Mouse (Mus musculus): ENCODE results near the gene Wbp2.
"Not testable (repeated sequence)": the region's sequence is repeated elsewhere in the genome, so short reads cannot be mapped to it uniquely, and the experiment has no call there.

Wbp2 gene

DNA sequence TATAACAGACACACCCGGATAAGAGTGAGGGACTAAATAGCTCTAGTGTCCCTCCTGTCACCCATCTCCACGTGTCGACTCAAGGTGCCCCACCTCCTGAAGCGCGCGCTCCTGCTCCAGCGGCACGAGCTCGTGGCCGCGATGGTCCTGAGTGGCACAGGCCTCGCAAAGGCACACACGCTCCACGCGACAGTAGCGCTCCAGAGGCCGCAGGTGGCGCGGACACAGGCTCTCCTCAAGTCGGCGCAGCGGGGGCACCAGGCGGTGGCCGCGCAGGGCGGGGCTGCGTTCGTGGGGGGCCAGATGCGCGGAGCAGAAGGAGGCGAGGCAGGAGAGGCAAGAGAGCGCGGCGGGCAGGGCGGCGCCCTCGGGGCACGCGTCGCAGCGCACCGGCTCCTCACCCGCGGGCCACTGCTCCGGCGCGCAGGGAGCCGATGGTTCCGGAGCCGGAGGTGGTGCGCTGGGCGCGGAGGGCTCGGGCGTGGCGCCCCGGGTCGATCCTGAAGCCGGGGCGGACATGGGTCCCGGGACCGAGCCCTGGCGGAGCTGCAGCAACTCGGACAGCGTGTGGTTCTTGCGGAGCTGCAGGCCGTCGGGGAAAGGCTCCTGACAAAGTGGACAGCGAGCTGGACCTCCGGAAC is 22.8 kb upstream of the Wbp2 start:
- no peak for DNase-seq (ENCODE audit: extremely low spot score)

DNA sequence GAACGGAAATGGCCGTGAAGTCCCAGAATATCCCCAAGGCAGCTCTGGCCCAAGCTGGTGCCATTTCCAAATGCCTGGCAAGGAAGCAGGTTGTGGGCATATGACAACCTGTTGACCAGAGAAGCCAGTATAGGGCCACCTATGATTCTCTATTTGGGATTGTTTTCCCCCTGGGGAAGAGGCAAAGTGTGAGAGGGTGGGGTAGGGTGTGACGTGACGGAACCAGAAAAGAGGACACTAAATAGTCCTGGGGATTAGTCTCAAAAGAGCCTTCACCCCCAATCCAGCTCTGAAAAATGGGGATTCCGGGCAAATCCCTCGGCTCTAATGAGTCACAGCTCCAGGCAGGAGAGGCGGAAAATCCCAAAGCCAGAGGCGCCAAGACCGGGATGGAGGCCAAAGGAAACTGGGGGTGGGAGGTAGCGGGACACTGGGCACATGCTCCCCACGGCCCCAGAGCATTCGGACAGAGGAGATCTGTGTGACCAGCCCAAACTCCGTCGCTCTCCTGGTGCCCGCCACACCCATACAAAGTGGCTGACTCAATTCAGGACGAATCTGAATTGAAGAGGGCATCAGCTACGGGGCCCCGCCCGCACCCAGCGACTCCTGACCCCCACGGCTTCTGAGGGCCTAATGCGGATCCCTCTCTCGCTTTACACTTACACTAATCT is 21.8 kb upstream of the Wbp2 start:
- no peak for DNase-seq (ENCODE audit: extremely low spot score)

DNA sequence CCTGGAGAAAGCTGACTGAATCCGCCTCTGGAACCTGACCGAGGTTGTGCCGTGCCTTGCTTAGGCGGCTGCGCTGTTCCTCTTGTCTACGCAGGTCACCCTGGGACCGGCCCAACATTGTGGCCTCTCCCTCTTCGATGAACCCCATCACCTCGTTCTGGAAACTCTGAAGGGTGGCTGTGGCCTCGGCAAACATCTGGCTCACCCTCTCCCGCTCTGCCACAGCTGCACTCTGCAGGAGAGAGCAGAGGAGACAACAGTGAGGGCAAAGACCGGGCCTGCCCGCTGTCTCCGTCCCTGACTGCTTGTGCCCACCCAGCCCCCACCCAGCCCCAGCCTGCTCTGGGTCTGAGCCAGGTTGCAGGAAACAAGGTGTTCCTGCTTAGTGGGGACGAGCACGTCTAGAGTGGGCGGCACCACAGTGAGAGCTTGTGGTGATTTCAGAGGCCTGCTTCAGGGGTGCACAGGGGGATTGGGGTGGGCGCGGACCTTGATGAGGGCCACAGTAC is 21.0 kb upstream of the Wbp2 start:
- no peak for DNase-seq (ENCODE audit: extremely low spot score)

DNA sequence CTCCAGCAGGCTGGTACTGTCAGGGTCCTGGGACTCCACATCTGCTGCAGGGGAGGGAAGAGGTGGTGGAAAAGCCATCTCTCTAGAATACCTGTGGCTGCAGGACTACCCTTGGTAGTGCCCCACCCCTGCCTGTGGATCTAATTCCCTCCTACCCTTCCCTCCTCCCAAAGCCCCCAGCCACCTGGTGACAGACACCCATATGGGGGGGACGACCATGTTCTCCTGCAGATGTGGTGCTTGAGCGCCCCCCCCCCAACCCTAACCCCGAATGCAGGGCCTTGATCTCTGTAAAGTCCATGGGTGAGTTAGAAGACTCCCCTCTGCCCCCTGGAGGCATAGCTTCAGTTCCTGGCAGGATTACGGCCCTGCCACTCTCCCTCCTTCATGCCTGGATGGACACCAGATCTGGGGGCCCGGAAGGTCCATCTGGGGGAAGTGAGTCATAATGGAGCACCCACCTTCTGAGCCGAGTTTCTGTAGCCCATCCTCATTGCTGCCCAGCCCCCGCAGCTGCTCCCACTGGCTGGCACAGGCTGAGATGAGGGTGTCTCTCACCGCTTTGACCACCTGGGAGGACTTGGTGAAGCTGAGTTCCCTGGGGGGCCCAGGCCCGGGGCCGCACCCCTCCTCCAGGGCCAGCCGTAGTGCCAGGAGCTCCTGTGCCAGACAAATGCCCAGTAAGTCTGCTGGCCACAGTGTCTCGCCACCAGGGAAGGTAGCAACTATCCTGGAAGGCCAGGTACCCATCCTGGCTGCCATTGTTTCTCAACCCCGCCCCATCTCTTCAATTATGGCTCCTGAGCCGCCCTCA is 20.4 kb upstream of the Wbp2 start:
- DNase-seq (ENCODE audit: extremely low spot score), result peak; percentile 34

DNA sequence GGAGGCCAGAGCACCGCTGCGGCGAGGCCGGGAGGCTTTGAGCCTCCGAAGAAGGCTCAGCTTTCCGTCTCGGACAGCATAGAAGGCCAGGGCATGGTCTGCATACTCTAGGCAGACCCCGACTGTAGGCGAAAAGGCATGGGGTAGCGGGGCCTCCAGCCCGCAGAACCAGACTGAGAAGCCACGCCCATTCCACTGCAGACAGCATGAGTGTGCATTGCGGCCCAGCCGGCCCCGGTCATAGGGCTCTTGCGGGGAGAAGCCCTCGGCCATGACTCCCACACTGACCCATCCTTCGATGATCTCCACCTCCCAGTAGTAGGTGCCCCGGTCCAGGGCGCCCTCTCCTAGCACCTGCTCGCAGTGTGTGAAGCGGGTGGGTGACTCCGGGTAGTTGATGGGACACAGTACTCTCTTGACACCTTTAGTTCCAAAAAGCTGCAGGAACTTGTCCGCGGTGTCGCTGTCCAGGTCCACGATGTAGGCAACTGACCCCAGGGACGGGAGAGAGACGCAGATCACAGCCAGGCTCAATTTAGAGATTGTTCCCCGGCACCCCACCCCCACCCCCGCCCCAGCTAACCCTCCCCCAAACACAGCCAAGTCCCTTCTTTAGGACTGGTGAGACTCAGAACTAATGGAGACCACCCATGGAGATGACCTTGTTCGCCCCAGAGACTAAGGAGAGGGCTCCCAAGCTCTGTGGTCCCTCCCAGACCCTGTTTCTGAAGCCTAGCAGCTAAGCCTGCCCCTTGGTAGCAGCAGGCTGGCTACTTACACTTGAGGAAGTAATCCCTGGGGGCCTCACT is 19.6 kb upstream of the Wbp2 start:
- peak; percentile 47 for DNase-seq (ENCODE audit: extremely low spot score)

DNA sequence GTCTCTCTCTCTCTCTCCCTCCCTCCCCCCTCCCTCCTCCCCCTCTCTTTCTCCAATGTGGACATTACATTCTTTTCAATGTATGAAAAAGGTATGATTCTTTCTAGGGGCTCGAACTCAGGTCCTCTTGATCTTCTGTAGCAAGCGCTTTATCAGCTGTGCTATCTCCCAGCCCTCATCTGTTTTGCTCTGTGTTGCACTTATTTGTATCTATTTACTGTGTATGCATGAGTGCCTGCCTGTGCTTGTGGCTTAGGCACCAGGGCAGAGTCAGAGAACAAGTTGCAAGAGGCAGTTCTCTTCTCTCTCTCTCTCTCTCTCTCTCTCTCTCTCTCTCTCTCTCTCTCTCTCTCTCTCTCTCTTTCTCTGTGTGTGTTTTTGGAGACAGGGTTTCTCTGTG is 18.3 kb upstream of the Wbp2 start:
- DNase-seq (ENCODE audit: extremely low spot score), result no peak

DNA sequence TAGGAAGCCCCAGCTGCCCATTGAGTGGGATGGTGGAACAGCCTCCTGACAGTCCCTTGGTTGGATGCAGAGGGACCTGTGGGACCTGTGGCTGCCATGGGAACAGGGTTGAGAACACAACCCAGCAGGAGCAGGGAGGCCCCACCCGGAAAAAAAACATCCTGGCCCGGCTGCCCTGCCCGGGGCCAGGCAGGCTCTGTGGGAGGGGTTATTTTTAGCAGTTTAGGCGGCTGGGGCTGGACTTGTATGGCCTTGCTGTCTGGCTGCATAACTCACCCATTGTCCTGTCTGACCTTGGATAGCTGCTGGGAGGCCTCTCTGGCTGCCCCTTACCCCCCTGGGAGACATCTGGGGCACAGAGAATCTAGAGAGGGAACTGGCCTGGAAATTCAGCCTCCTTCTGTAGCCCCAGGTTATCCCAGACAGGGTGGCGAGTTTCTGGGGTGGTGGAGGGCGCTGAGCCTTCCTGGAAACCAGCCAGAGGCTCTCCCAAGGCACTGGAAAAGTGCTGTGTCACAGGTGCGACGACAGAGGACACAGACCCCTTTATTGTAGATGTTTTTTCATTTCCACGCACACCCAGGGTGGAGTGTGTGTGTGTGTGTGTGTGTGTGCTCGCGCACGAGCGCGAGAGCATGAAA is 17.3 kb upstream of the Wbp2 start:
- peak; percentile 72 for DNase-seq (ENCODE audit: extremely low spot score)

DNA sequence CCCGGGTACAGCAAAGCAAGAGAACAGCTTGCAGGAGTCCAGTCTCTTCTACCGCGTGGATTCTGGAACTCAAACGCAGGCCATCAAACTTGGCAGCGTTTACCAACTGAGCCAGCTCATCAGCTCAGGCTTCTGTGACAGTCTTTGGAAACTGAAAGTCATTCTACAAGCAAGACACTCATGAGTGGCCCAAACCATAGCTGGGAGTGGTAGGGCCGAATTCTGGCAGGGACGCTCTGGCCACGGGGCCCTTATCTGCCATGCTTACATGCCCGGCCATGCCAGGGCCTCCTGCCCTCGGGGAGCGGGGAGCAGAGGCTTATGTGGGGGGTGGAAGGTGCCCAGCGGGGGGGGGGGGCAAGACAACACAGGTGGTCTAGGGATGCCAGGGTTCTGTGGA is 16.8 kb upstream of the Wbp2 start:
- DNase-seq (ENCODE audit: extremely low spot score), result no peak

DNA sequence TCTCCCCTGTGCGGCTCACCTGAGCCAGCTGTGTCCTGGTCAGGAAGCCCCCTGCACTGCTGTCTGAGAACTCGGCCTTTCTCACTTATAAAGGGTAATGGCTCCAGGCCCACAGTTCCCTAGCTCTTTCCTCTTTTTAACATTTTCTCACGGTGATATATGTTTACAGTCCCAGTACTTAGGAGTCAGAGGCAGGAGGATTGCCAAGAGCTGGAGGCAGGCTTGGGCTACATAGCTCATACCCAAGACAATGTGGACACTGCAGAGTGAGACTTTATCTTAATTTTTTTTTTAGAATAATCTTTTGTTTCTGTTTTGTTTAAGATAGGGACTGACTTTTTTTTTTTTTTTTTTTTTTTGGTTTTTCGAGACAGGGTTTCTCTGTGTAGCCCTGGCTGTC is 15.7 kb upstream of the Wbp2 start:
- no peak for DNase-seq (ENCODE audit: extremely low spot score)

DNA sequence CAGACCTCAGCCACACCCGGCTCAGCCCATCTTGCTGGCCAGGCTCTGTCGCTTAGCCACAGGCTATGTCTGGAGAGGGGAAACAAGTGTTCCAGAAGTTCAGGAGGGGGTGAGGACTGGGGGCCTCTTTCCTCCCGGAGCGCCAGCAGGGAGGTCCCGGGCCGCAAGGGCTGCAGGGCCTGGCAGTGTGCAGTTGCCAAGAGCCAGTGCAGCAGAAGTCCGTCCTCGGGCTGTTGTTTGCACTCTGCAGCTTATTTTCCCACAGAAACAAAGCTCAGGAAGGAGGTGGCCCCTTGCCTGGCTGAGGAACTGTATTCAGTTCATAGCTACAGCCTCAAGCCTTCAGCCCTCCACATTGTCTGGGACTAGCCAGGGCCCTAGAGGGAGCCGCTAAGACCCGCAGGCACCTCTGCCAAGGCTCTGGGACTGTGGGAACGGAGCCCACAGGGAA is 15.2 kb upstream of the Wbp2 start:
- DNase-seq (ENCODE audit: extremely low spot score), result peak; percentile 38

DNA sequence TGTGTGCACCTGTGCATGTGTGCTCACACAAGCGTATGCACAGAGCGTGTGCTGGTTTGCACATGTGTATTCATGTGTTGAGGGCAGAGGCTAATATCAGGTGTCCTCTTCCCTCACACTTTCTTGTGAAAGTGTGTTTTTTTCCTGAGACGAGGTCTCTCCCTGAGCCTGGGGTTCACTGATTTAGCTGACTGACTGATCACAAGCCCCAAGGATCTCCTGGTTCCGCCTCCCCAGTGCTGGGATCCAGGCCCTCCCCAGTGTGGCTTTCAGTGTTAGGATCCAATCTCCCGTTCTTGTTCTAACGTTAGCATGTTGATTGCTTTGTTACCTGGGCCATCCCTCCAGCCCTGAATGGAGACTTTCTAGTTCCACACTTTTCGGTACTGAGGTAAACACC is 14.0 kb upstream of the Wbp2 start:
- no peak for DNase-seq (ENCODE audit: extremely low spot score)

DNA sequence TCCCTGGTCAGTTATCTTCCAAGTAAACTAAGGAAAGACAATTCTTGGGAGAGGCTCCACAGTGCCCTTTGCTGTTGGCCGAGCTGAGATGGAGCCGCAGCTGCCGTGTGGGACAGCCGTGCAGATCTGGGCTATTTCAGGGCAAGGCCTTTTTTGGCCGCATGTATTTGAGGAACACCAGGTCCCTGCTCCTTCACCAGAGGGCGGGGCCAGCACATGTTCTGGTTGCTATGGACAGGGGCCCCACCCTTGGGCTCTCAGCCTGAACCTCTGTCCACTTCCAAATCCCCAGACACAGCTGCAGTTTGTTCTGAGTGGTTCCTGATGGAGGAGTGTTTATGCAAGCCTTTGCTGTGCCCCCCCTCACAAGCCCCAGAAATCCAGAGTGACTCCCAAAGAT is 13.6 kb upstream of the Wbp2 start:
- no peak for DNase-seq (ENCODE audit: extremely low spot score)

DNA sequence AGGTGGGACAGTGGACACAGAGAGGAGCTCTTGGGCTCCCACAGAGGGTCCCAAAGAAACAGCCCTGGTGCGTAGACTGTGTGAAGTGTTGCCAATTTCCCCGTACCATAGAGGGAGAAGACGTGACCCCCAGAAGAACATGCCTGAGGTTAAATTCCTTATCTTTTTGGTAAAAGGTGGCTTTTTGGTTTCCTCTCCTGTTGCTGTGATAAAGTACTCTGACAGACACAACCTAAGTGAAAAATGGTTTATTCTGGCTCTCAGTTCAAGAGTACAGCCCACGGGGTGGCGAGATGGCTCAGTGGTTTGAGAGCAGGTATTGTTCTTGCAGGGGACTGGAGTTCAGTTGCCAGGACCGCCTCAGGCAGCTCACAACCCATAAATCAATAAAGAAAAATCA is 12.7 kb upstream of the Wbp2 start:
- no peak for DNase-seq (ENCODE audit: extremely low spot score)

DNA sequence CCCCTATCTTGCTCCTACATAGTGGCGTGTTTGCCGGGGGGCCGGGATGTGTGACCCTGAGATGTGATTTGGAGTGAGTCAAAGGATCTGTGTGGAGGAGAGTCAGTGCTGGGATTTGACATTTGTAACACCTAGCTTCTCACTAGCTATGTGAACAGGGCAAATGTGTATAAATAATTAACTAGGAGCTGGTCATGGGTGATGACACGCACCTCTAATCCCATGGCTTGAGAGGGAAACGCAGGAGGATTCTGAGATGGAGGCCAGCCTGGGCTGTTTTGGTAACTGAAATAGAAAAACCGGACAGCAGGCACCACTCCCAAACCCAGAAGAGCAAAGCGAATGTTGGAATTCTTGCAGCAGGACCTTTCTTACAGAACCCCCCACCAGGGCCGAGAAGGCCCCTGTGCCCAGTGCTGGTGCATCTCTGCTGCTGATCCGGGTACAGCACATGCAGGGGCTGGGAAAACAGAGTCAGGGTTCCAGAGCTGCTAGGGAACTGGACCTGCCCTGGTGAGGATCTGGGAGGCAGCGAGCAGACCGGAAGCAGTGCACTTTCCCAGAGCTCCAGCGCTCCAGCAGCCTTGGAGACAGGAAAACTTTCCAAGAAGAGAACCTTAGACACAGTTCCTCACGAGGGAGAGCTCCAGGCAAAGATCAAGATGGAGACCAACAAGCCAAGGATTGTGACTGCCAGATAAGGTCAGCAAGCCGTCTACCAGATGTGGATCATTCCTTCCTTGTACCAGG is 12.1 kb upstream of the Wbp2 start:
- DNase-seq (ENCODE audit: extremely low spot score), result no peak

DNA sequence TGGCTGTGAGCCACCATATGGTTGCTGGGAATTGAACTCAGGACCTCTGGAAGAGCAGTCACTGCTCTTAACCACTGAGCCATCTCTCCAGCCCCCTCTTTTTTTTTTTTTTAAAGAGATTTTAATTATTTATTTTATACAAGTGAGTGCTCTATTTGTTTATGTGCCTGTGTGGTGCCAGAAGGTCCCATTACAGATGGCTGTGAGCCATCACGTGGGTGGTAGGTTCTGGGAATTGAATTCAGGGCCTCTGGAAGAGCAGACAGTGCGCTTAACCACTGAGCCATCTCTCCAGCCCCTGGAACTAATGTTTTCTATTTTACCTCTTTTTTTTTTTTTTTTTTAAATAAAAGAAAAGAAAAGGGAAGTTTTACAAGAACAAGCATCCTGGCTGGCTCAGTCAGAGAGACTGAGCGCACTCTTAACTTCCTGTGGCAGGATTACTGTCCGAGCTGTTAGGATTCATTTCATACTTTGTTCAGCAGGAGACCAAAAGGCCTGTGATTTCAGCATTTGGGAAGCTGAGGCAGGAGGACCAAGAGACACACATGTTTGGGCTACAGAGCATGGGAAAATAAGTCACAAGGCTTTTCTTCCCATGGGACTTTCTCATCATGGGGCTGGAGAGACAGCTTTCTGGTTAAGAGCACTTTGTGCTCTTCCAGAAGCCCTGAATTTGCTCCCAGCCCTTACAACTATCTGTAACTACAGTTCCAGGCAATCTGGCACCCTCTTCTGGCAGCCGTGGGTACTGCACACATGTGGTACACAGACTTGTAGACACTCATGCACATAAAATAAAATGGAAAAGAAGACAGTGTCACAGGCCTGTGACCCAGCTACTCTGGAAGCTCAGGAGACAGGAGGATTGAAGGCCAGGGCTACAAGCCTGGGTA is 9.7 kb upstream of the Wbp2 start:
- DNase-seq (ENCODE audit: extremely low spot score), result no peak

DNA sequence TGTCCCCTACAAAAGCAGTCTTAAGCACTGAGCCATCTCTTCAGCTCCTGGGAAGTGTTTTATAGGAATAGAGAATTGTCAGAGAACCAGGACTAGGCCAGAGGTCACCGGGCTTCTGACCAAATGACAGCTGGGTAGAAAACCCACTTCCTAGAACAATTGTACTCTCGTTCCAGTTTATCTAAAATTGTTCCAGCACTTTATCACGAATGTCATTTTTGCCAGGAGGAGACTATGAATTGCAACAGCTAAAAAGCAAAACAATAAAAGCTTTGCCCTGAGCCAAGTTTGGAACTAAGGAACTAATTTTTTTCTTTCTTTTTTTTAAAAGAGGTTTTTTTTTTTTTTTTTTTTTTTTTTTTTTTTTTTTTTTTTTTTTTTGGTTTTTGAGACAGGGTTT is 8.8 kb upstream of the Wbp2 start:
- DNase-seq (ENCODE audit: extremely low spot score), result no peak

DNA sequence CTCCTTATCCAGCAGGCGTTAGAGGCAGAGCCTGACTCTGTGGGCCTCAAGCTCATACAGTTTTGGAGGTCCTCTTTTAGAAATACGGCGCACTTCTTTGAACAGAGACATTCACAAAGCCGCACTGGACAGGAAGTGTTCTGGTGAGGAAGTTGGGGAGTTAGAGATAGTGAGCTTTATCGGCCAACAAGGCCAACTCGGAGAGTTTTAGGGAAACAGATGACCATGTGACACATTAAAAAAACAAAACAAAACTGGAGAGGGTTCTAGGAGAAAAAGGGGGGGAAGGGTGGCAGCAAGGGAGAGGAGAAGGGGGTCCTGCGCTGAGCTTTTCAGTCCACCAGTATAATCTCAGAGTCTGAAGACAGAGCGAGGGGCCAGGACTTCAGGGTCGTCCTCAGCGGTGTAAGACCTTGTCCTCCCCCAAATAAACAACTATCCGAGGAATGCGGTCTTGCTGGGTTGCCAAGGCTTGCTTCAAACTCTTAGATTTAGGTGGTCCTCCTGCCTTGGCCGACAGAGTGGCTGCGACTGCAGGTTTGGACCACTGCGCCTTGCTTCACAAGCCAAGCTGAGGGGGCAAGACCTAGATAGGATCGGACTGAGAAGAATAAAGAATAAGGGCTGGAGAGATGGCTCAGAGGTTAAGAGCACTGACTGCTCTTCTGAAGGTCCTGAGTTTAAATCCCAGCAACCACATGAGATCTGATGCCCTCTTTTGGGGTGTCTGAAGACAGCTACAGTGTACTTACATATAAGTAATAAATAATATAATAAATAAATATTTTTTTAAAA is 7.2 kb upstream of the Wbp2 start:
- no peak for DNase-seq (ENCODE audit: extremely low spot score)

DNA sequence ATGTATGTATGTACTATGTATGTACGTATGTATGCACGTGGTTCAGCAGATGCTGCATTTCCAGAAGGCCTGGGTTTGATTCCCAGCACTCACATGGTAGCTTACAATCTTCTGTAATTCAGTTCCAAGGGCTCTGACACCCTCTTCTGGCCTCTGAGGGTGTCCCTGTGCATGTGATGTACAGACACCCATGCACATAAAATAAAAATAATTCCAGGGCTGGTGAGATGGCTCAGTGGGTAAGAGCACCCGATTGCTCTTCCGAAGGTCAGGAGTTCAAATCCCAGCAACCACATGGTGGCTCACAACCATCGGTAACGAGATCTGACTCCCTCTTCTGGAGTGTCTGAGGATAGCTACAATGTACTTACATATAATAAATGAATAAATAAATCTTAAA is 6.2 kb upstream of the Wbp2 start:
- DNase-seq (ENCODE audit: extremely low spot score), result not testable (repeated sequence)

DNA sequence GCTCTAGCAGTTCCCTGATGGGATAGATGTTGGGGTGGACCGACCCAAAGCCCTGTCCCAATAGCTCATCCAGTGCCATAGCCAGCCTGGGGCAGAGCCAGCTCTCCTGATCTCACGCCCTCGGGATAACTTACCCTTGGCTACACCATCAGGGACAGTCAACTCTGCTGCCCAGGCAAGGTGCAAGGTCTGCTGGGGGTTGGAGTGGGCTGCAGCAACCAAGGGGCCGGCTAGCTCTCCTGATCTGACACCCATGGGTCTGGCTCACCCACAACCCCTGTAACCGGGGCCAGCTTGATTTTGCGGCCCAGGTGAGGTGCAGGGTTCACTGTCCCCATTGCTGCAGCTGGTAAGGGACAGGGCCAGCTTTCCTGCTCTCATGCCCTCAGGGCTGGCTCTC is 4.8 kb upstream of the Wbp2 start:
- DNase-seq (ENCODE audit: extremely low spot score), result no peak

All from embryo, embryonic 9.5 days (tissue).